Mouse (Mus musculus) gastrocnemius, adult 2 months (tissue): Measurements from ENCODE around the gene Lysmd1. TPM values are rescaled to one million over a fixed set of nuclear protein-coding genes. Genes with fewer than 3 reads are reported as not detected.

ENCODE experiments used
- DNase-seq: peaks from one replicate; pipeline ENCODE4 v3.0.0; 2022
- H3K27ac ChIP-seq: fragments of 200-600 bp; 2 replicates; pipeline ENCODE4 v1.8.1; 2022; ENCODE audit warnings: mild to moderate bottlenecking
- H3K4me3 ChIP-seq: fragments of 200-600 bp; 2 replicates; pipeline ENCODE4 v1.8.1; 2022; ENCODE audit warnings: mild to moderate bottlenecking, moderate library complexity
- CTCF ChIP-seq: fragments of 200-600 bp; IDR thresholded peaks from 2 replicates; pipeline ENCODE4 v1.8.1; 2022; ENCODE audit warnings: antibody characterized with exemption, mild to moderate bottlenecking, moderate library complexity
- intact Hi-C: fragments of 180-260 bp; cut with DNase I; formaldehyde crosslinking; loops from one replicate; pipeline ENCODE4 v1.15.1; 2025
- microRNA-seq: library from miRNA; unstranded; fragments of <30 nt; microRNA quantifications from one replicate; pipeline ENCODE4 v1.2.0, GENCODE M21; 2021
- total RNA-seq, 2 experiments: library from RNA; stranded (reverse); gene quantifications; 2 replicates each; pipeline ENCODE4 v1.2.3; 2021

The Lysmd1 gene
- total RNA-seq, 2 experiments from 2014 or later, result 6.7 to 7.2 TPM

DNA sequence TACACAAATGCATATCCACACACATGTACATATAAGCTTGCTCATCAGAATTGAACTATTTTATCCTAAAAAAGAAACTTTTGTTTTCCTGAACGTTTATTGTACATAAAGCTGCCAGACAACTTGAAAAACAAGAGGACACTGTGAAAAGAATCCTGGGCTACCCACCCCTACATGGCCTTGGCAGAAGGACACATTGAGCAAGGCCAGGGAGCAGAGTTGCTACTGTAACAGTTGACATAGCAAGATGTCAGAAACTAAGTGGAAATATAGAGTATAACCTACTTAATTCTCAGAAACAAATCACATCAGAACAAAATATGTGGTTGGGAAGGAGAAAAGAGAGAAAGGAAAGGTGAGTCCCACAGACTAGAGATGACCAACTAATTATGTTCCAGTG, 48.0 kb downstream of the Lysmd1 start:
- Histone ChIP-seq H3K4me3 (no peak overlapping the region), H3K27ac (no peak overlapping the region)
- intact Hi-C loops, result no loop called here
- no peak for DNase-seq
- TF ChIP-seq CTCF, result no peak

GRCm38 (mm10) chr3:95184796-95185577, 51.1 kb downstream of the Lysmd1 start:
- TF ChIP-seq CTCF, result no peak
- intact Hi-C loops, result no loop called here
- no peak for DNase-seq
- no peak overlapping the region for H3K4me3 ChIP-seq
- no peak overlapping the region for H3K27ac ChIP-seq

- no peak for TF ChIP-seq CTCF
- intact Hi-C loops, result no loop called here
Observed at GRCm38 (mm10) chr3:95186100-95186499, 52.2 kb downstream of the Lysmd1 start.

DNA sequence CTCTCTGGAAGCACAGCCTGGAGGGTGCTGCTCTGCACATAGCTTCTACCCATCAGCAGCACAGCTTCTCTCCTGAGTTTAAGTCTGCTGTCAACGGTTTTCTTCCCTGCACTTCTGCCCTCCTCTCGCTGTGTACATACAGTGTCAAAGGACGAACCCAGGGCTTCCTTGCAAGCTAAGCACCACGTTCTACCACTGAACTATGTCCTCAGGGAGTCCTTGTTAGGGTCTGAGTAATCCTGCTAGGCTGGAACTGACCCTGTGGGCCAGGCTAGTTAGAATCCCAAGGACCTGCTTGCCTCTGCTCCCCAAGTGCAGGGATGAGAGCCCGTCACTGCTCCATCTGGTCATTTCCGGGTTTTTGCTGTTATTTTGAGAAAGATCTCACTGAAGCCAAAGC, 53.0 kb downstream of the Lysmd1 start:
- intact Hi-C loops, result no loop called here
- Histone ChIP-seq H3K4me3 (no peak overlapping the region), H3K27ac (no peak overlapping the region)
- TF ChIP-seq CTCF, result no peak
- DNase-seq, result no peak

More at GRCm38 (mm10) chr3:95186100-95186499, 52.2 kb downstream of the Lysmd1 start:
- H3K27ac ChIP-seq, result no peak overlapping the region
- no peak for DNase-seq
- no peak overlapping the region for H3K4me3 ChIP-seq

Small RNA genes within 50 kb of the gene (microRNA-seq; reads per million reads assigned to microRNA genes)
- gene Mir8099-1, result not detected

Other genes starting within 250 kb of the Lysmd1 start
- 100 to 1,000 TPM; 176 to 198 TPM for gene Psmb4, start 247.1 kb upstream of the Lysmd1 start, total RNA-seq
- 10 to 100 TPM; 10.1 to 28.6 TPM for gene Selenbp1, start 201.0 kb upstream of the Lysmd1 start, total RNA-seq
- gene Rfx5, start 180.0 kb upstream of the Lysmd1 start, total RNA-seq, result 1 to 10 TPM; 4.7 to 5.2 TPM
- gene Pi4kb, start 159.4 kb upstream of the Lysmd1 start, total RNA-seq, result 10 to 100 TPM; 23.4 to 24.0 TPM
- 10 to 100 TPM; 10.9 to 11.5 TPM for gene Zfp687, start 118.6 kb upstream of the Lysmd1 start, total RNA-seq
- 100 to 1,000 TPM; 164 to 237 TPM for gene Psmd4, start 91.5 kb upstream of the Lysmd1 start, total RNA-seq
- gene Pip5k1a, start 27.2 kb upstream of the Lysmd1 start, total RNA-seq, result 10 to 100 TPM; 23.1 to 26.5 TPM
- gene Vps72, start 23.1 kb upstream of the Lysmd1 start, total RNA-seq, result 10 to 100 TPM; 48.9 to 73.2 TPM
- gene Tmod4, start 9.6 kb upstream of the Lysmd1 start, total RNA-seq, result 100 to 1,000 TPM; 598 to 814 TPM
- 10 to 100 TPM; 33.2 to 40.7 TPM for gene Scnm1, start 77 bp upstream of the Lysmd1 start, total RNA-seq
- gene Tnfaip8l2, start 8.3 kb downstream of the Lysmd1 start, total RNA-seq, result under 1 TPM; 0.42 to 0.87 TPM
- gene Sema6c, start 26.4 kb downstream of the Lysmd1 start, total RNA-seq, result 100 to 1,000 TPM in 1 of 2 experiments, 10 to 100 TPM in 1; 83.4 to 105 TPM
- gene Gabpb2, start 83.8 kb downstream of the Lysmd1 start, total RNA-seq, result 10 to 100 TPM in 1 of 2 experiments, 1 to 10 TPM in 1; 9.1 to 12.0 TPM
- gene Cdc42se1, start 94.6 kb downstream of the Lysmd1 start, total RNA-seq, result 10 to 100 TPM; 13.7 to 16.4 TPM
- gene Mllt11, start 98.1 kb downstream of the Lysmd1 start, total RNA-seq, result 10 to 100 TPM; 52.0 to 84.9 TPM
- under 1 TPM in 1 of 2 experiments, not detected in 1; 0.11 TPM for gene Gm128, start 107.5 kb downstream of the Lysmd1 start, total RNA-seq
- under 1 TPM in 1 of 2 experiments, not detected in 1; 0.31 TPM for gene Bnipl, start 117.1 kb downstream of the Lysmd1 start, total RNA-seq
- gene Mindy1, start 147.3 kb downstream of the Lysmd1 start, total RNA-seq, result 10 to 100 TPM; 23.9 to 26.4 TPM
- 10 to 100 TPM; 45.8 to 46.9 TPM for gene Prune1, start 148.0 kb downstream of the Lysmd1 start, total RNA-seq
- not detected for gene Anxa9, start 173.1 kb downstream of the Lysmd1 start, total RNA-seq
- 10 to 100 TPM; 19.6 to 23.4 TPM for gene Cers2, start 180.7 kb downstream of the Lysmd1 start, total RNA-seq
- 10 to 100 TPM; 10.6 to 11.7 TPM for gene Setdb1, start 223.1 kb downstream of the Lysmd1 start, total RNA-seq